Mouse (Mus musculus): ENCODE data around the gene B430305J03Rik. TPM values are rescaled to one million over a fixed set of nuclear protein-coding genes. Genes with fewer than 3 reads are reported as not detected.

The B430305J03Rik gene
- polyA plus RNA-seq, 1 experiment from 2014 or later: 3.2 TPM

DNA sequence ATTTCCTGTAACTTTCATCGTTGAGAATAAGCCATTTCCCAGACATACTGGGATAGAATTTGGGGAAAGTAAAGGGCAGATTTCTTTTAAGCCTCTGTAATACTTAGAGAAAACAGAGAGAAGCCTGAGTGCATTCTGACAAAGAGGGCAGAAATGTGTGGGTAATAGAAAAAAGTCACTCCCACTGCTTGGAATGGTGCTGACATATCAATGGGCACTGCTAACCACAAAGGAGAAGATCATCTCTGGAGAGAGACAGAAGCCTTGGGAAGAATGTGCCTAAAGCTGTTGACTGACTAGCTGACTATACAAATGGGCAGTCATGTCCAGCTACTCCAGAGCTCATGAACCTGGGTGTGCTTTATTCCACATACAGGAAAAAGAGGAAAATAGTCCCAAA is 10.3 kb downstream of the B430305J03Rik start:
- TF ChIP-seq CTCF (IDR thresholded peaks at IDR 0.05): no peak
- CTCF ChIA-PET: interaction anchor here (1.0 to 1.6 kb wide), 3 partner anchors 11 to 87 kb away, joined by 3 to 5 read pairs (median 3); no protein-coding TSS in a partner anchor
- in situ Hi-C loops (cut with MboI; ENCODE audit: low pct_unique_long_range_greater_than_20kb): no loop called here
- no peaks in the 10 kb centered on the region for H3K27me3 ChIP-seq
- DNase-seq (ENCODE audit: low read depth, low spot score) (peak; percentile 30), ATAC-seq (peak; percentile 93)
- POLR2A ChIA-PET: no interaction called here

DNA sequence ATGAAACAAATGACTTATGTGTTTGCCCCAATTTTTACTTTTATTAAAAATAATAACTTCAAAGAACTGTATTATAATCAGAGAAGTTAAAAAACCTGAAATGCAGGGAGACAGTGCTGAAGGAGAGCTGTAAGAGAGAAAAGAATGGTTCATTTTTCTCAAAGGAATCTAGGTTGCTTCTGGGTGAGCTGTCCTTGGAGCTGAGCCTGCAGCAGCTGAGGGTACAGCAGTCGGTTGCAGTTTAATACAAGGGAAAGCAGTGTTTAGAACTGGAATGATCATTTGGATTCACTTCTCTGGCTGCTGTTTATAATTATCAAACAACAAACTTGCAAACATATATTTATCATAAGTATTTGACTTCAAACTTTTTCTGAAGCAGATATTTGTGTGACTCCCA is 16.3 kb downstream of the B430305J03Rik start:
- H3K27me3 ChIP-seq: no peaks in the 10 kb centered on the region
- ChIA-PET CTCF (no interaction called here), POLR2A (no interaction called here)
- no peak for DNase-seq (ENCODE audit: low read depth, low spot score)
- no peak for ATAC-seq
- TF ChIP-seq CTCF (IDR thresholded peaks at IDR 0.05): no peak
- in situ Hi-C loops (cut with MboI; ENCODE audit: low pct_unique_long_range_greater_than_20kb): no loop called here

DNA sequence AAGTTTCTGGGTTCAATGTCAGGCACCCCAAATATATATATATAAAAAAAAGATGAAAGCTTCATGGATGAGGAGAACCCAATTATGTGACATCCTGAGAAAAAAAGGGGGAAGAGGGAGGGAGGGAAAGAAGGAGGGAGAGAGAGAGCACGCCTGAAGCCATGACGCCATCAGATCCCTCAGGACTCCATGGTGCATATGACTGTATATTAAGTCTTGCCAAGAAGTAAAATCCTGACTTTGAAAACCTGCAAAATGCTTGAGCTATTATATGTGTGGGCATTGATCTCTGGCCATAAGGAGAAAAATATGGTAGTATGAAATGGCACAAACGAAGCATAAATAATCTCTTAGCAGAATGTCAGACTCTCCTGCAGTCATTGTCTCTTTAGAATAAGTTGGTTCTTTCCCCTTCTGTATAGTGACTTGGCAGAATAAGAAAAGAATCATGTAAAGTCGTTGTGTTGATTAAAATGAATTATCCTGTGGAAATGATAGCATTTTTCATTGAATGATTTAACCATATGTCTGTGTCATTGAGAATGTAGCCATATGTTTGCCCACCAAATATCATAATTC is 17.6 kb downstream of the B430305J03Rik start:
- ChIA-PET CTCF (interaction anchor here (1.1 kb wide), 1 partner anchor 13 kb away, joined by 3 read pairs; the partner anchor contains the start of gene Rap2b), POLR2A (interaction anchor here (0.7 kb wide), 1 partner anchor 666 kb away, joined by 3 read pairs; no protein-coding TSS in a partner anchor)
- TF ChIP-seq CTCF (IDR thresholded peaks at IDR 0.05): no peak
- in situ Hi-C loops (cut with MboI; ENCODE audit: low pct_unique_long_range_greater_than_20kb): no loop called here
- ATAC-seq (no peak), DNase-seq (ENCODE audit: low read depth, low spot score) (no peak)
- no peaks in the 10 kb centered on the region for H3K27me3 ChIP-seq

DNA sequence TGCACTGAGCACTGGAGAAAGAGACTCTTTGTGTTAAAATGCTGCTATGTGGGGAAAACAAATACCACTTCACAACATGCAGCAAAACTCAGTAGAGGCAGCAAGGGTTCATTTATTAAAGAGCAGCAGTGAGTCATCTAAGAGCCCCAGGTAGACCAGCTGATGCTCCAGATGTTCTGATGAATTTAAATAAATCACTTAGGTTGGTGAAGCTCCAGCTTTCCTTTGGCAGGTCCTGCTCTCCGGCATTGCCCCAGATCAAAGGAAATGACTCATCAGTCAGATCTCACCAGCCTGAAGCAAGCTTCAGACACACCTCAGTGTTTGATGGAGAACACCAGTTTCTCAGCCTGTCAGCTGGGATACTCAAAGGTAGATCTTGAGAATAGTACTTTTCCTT is 20.1 kb downstream of the B430305J03Rik start:
- no peaks in the 10 kb centered on the region for H3K27me3 ChIP-seq
- ATAC-seq (no peak), DNase-seq (ENCODE audit: low read depth, low spot score) (no peak)
- CTCF ChIA-PET: interaction anchor here (1.6 to 1.7 kb wide), 2 partner anchors 18 to 77 kb away, joined by 4 read pairs; no protein-coding TSS in a partner anchor
- in situ Hi-C loops (cut with MboI; ENCODE audit: low pct_unique_long_range_greater_than_20kb): no loop called here
- TF ChIP-seq CTCF (IDR thresholded peaks at IDR 0.05): no peak
- POLR2A ChIA-PET: no interaction called here

DNA sequence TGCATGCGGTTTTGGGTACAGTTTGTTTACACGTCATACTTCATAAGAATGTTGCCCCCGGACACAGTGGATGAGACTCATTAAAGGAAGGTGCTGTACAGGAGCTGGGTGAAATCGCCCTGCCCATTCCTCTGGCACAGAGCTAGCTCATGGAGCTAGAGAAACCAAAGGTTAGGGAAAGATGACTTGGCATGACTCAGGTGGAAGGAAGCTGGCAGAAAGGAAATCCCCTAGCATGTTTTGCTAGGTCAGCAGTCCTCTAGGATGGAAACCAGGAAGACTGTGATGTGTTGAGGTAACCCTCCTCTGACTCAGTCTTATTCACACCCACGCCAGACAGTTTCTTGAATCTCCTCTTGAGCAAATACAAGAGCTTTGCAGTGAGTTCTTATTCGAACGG is 21.7 kb downstream of the B430305J03Rik start:
- no peaks in the 10 kb centered on the region for H3K27me3 ChIP-seq
- TF ChIP-seq CTCF (IDR thresholded peaks at IDR 0.05): no peak
- in situ Hi-C loops (cut with MboI; ENCODE audit: low pct_unique_long_range_greater_than_20kb): no loop called here
- DNase-seq (ENCODE audit: low read depth, low spot score): peak; percentile 99
- peak; percentile 93 for ATAC-seq
- ChIA-PET CTCF (interaction anchor here (0.6 to 3.0 kb wide), 6 partner anchors 12 to 56 kb away, joined by 3 to 10 read pairs (median 4); no protein-coding TSS in a partner anchor), POLR2A (interaction anchor here (0.6 kb wide), 1 partner anchor 52 kb away, joined by 3 read pairs; no protein-coding TSS in a partner anchor)

DNA sequence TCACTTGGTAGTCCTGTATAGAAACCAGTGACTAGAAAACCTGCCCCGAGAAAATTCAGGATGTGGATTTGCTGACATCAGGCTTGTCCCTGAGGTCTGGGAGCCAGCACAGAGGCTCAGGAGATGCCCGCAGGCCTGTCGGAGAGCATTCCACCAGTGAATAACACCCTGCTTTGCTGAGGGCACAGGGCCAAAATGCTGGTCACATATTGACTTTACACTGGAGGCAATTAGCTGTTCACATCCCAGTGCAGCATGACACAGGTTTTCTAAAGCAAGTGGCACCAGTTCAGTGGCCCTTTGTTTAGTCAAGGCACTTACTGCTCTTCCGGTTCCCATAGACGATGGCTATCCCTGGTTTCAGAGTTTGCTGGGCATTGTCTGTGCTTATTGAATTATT is 25.4 kb downstream of the B430305J03Rik start:
- CTCF ChIA-PET: interaction anchor here (1.0 to 1.5 kb wide), 3 partner anchors 22 to 27 kb away, joined by 3 to 4 read pairs (median 4); no protein-coding TSS in a partner anchor
- DNase-seq (ENCODE audit: low read depth, low spot score) (peak; percentile 88), ATAC-seq (peak; percentile 77)
- TF ChIP-seq CTCF (IDR thresholded peaks at IDR 0.05): no peak
- POLR2A ChIA-PET: interaction anchor here (0.9 to 1.5 kb wide), 2 partner anchors 19 to 26 kb away, joined by 3 to 5 read pairs; partner anchors contain the start of gene B430305J03Rik
- no peaks in the 10 kb centered on the region for H3K27me3 ChIP-seq
- in situ Hi-C loops (cut with MboI; ENCODE audit: low pct_unique_long_range_greater_than_20kb): no loop called here

DNA sequence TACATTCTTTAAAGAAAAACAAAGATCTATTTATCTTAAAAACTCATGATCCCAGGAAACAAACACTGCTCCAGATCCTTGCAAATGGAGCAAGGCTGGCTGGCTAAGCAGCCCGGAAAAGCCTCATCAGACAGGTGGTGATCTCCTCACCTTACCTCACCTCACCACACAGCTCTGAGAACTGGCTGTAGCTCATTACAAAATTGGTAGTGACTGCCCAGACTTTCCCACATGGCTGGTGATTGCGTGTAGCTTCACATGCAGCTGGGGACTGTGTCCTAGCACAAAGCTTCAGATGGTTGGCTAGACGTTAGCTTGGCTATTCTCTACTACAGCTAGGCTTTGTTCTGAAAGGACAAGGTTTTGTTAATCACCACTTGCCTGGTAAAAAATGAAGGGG is 28.5 kb downstream of the B430305J03Rik start:
- ChIA-PET POLR2A (no interaction called here), CTCF (interaction anchor here (1.4 to 2.2 kb wide), 3 partner anchors 15 to 49 kb away, joined by 3 to 6 read pairs (median 6); no protein-coding TSS in a partner anchor)
- DNase-seq (ENCODE audit: low read depth, low spot score) (no peak), ATAC-seq (no peak)
- no peak for TF ChIP-seq CTCF (IDR thresholded peaks at IDR 0.05)
- H3K27me3 ChIP-seq: no peaks in the 10 kb centered on the region
- in situ Hi-C loops (cut with MboI; ENCODE audit: low pct_unique_long_range_greater_than_20kb): no loop called here

DNA sequence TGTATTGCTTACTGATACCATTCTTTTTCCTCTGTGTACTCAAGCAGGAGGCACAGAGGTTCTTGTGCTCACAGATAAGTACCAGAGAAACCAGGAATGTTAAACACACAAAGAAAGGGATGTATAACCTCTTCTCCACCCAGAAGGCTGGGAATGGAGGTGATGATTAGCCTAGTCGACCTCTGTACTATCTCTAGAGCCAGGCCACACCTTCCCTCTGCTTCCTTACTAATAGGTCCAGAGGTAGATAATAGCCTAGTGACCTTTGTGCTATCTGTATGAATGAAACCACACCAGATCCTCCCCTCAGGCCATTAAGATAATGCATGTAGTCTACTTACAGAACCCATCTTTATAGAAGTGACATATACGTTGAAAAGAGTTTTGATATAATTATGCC is 29.5 kb downstream of the B430305J03Rik start:
- ChIA-PET POLR2A (no interaction called here), CTCF (no interaction called here)
- in situ Hi-C loops (cut with MboI; ENCODE audit: low pct_unique_long_range_greater_than_20kb): no loop called here
- ATAC-seq (no peak), DNase-seq (ENCODE audit: low read depth, low spot score) (no peak)
- TF ChIP-seq CTCF (IDR thresholded peaks at IDR 0.05): no peak
- H3K27me3 ChIP-seq: no peaks in the 10 kb centered on the region

DNA sequence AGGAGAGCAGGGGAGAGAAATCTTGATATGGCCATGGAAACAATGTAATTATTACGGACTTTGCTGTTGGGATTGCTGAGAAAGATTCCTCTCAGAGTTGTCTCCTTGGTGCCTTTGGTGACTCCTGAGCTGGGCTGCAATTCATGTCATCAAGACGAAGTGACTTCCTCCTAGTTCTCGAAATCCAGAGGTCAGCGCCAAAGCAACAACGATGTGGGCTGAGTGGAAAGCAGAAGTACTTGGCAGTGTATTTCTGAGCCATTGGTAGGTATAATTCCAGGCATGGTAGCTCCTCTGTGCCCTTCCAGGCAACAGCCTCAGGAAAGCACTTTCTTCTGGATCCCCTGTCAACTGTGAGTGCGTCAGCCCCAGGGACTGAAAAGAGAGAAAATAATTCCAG is 44.1 kb downstream of the B430305J03Rik start:
- POLR2A ChIA-PET: interaction anchor here (1.2 kb wide), 1 partner anchor 19 kb away, joined by 3 read pairs; no protein-coding TSS in a partner anchor
- in situ Hi-C loops (cut with MboI; ENCODE audit: low pct_unique_long_range_greater_than_20kb): no loop called here
- ATAC-seq: no peak
- no peak for DNase-seq (ENCODE audit: low read depth, low spot score)
- no peak for TF ChIP-seq CTCF (IDR thresholded peaks at IDR 0.05)
- no peaks in the 10 kb centered on the region for H3K27me3 ChIP-seq
- CTCF ChIA-PET: no interaction called here

DNA sequence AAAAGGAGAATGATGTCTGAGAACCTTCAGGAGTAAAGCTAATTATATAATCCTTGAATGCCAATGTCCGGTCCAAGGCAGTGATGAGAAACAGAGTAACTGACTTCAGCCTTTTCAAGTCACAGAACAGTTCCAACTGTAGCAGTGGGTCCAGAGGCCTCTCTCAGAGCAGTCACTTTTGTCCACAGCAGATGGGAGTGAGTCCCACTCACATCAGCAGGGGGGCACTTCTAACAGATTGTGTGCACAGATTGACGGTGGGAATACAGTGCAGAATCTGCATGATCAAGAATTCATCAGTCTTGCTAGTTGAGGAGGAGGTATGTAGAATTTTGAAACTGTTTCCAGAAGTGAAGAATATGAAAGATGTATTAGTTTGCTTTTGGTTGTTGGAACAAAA is 45.7 kb downstream of the B430305J03Rik start:
- POLR2A ChIA-PET: no interaction called here
- DNase-seq (ENCODE audit: low read depth, low spot score): no peak
- no peaks in the 10 kb centered on the region for H3K27me3 ChIP-seq
- TF ChIP-seq CTCF (IDR thresholded peaks at IDR 0.05): no peak
- CTCF ChIA-PET: interaction anchor here (0.9 kb wide), 1 partner anchor 9 kb away, joined by 3 read pairs; no protein-coding TSS in a partner anchor
- in situ Hi-C loops (cut with MboI; ENCODE audit: low pct_unique_long_range_greater_than_20kb): no loop called here
- no peak for ATAC-seq

DNA sequence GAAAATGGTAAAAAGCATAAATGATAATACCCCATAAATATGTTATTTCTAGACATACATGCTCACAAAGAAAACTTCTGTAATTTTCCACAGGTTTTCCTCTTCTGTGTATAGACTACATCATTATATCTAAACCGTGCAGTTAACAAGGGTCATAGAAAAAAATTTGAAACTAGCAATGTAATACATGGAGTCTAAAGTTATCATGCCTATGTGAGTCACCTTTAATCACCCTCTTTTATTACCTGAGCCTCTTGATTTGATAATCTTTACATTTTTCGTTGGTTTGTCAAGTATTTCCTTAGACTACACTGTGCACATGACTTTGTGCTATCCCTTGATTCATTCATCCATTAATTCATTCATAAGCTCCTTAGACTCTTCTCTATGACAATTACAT is 50.7 kb downstream of the B430305J03Rik start:
- CTCF ChIA-PET: interaction anchor here (1.0 to 4.9 kb wide), 4 partner anchors 9 to 47 kb away, joined by 3 to 18 read pairs (median 4); no protein-coding TSS in a partner anchor
- no peak for TF ChIP-seq CTCF (IDR thresholded peaks at IDR 0.05)
- in situ Hi-C loops (cut with MboI; ENCODE audit: low pct_unique_long_range_greater_than_20kb): no loop called here
- POLR2A ChIA-PET: no interaction called here
- no peaks in the 10 kb centered on the region for H3K27me3 ChIP-seq
- DNase-seq (ENCODE audit: low read depth, low spot score) (no peak), ATAC-seq (no peak)

Other genes with a start within 250 kb of the B430305J03Rik start
- 8.1 TPM for gene Rap2b, start 4.3 kb downstream of the B430305J03Rik start, polyA plus RNA-seq (2021)